Mouse (Mus musculus): Measurements from ENCODE around the gene Stk24. TPM values are rescaled to one million over a fixed set of nuclear protein-coding genes. Genes with fewer than 3 reads are reported as not detected.

Stk24 gene
- polyA plus RNA-seq, 1 experiment from 2014 or later, result 40.6 TPM

- no peak for ATAC-seq (ENCODE audit: borderline replicate concordance, extremely low read depth, low FRiP score, low TSS enrichment)
- Histone ChIP-seq H3K36me3 (peaks cover 23% of the 10 kb centered on the region), H3K27me3 (no peaks in the 10 kb centered on the region), H3K4me3 (no peak overlapping the region), H3K4me1 (peaks cover 2% of the 10 kb centered on the region; the same call in 1 of the 2 replicates), H3K4me2 (no peak overlapping the region), H3K9ac (no peak overlapping the region), H3K27ac (no peak overlapping the region), H3K9me3 (no peaks in the 10 kb centered on the region)
- 83% methylated on average over 7 of the region's 7 CpGs for WGBS
Observed at GRCm38 (mm10) chr14:121256896-121257295, 122.9 kb downstream of the Stk24 start.

- no peak overlapping the region for H3K27ac ChIP-seq
- H3K27me3 ChIP-seq, result no peaks in the 10 kb centered on the region
- no peak overlapping the region for H3K9ac ChIP-seq
- ATAC-seq (ENCODE audit: borderline replicate concordance, extremely low read depth, low FRiP score, low TSS enrichment), result no peak
- 87% methylated on average over 13 of the region's 13 CpGs for WGBS
- H3K4me2 ChIP-seq, result no peak overlapping the region
- H3K4me3 ChIP-seq, result no peak overlapping the region
- no peaks in the 10 kb centered on the region for H3K9me3 ChIP-seq
- peaks cover 27% of the 10 kb centered on the region for H3K36me3 ChIP-seq
- H3K4me1 ChIP-seq, result no peaks in the 10 kb centered on the region
Observed at GRCm38 (mm10) chr14:121255469-121255868, 124.3 kb downstream of the Stk24 start.

GRCm38 (mm10) chr14:121254869-121255268 is 124.9 kb downstream of the Stk24 start:
- H3K36me3 ChIP-seq, result peaks cover 28% of the 10 kb centered on the region
- no peak overlapping the region for H3K9ac ChIP-seq
- no peak overlapping the region for H3K4me2 ChIP-seq
- ATAC-seq (ENCODE audit: borderline replicate concordance, extremely low read depth, low FRiP score, low TSS enrichment), result no peak
- no peak overlapping the region for H3K27ac ChIP-seq
- no peaks in the 10 kb centered on the region for H3K4me1 ChIP-seq
- H3K9me3 ChIP-seq, result no peaks in the 10 kb centered on the region
- 82% methylated on average over 10 of the region's 10 CpGs for WGBS
- no peaks in the 10 kb centered on the region for H3K27me3 ChIP-seq
- no peak overlapping the region for H3K4me3 ChIP-seq

GRCm38 (mm10) chr14:121252542-121252941 is 127.3 kb downstream of the Stk24 start:
- Histone ChIP-seq H3K4me1 (peaks cover 7% of the 10 kb centered on the region; the same call in 1 of the 2 replicates), H3K36me3 (peaks cover 22% of the 10 kb centered on the region), H3K27me3 (no peaks in the 10 kb centered on the region), H3K9ac (no peak overlapping the region), H3K4me2 (no peak overlapping the region), H3K9me3 (no peaks in the 10 kb centered on the region), H3K27ac (no peak overlapping the region), H3K4me3 (no peak overlapping the region)
- no peak for ATAC-seq (ENCODE audit: borderline replicate concordance, extremely low read depth, low FRiP score, low TSS enrichment)
- 85% methylated on average over 10 of the region's 10 CpGs for WGBS

GRCm38 (mm10) chr14:121251708-121252107 is 128.1 kb downstream of the Stk24 start:
- Histone ChIP-seq H3K27me3 (no peaks in the 10 kb centered on the region), H3K36me3 (peaks cover 15% of the 10 kb centered on the region)
- WGBS, result 42% methylated on average over 4 of the region's 4 CpGs

GRCm38 (mm10) chr14:121251099-121251498 is 128.7 kb downstream of the Stk24 start:
- Histone ChIP-seq H3K4me1 (peaks cover 15% of the 10 kb centered on the region), H3K27me3 (no peaks in the 10 kb centered on the region), H3K9me3 (no peaks in the 10 kb centered on the region), H3K27ac (no peak overlapping the region), H3K36me3 (peaks cover 12% of the 10 kb centered on the region), H3K4me2 (no peak overlapping the region), H3K9ac (no peak overlapping the region), H3K4me3 (no peak overlapping the region)
- no peak for ATAC-seq (ENCODE audit: borderline replicate concordance, extremely low read depth, low FRiP score, low TSS enrichment)
- 77% methylated on average over 5 of the region's 5 CpGs for WGBS

More at GRCm38 (mm10) chr14:121251708-121252107, 128.1 kb downstream of the Stk24 start:
- H3K9ac ChIP-seq, result no peak overlapping the region
- peaks cover 12% of the 10 kb centered on the region for H3K4me1 ChIP-seq
- no peak overlapping the region for H3K4me3 ChIP-seq
- no peak overlapping the region for H3K4me2 ChIP-seq
- no peaks in the 10 kb centered on the region for H3K9me3 ChIP-seq
- no peak for ATAC-seq (ENCODE audit: borderline replicate concordance, extremely low read depth, low FRiP score, low TSS enrichment)
- no peak overlapping the region for H3K27ac ChIP-seq

GRCm38 (mm10) chr14:121248346-121248745 is 131.5 kb downstream of the Stk24 start:
- H3K27ac ChIP-seq, result no peak overlapping the region; the same call in 1 of the 2 replicates
- no peaks in the 10 kb centered on the region for H3K9me3 ChIP-seq
- H3K27me3 ChIP-seq, result no peaks in the 10 kb centered on the region
- H3K36me3 ChIP-seq, result peaks cover 25% of the 10 kb centered on the region
- WGBS, result 80% methylated on average over 5 of the region's 5 CpGs
- H3K4me1 ChIP-seq, result peaks cover 15% of the 10 kb centered on the region
- no peak overlapping the region for H3K4me3 ChIP-seq
- no peak overlapping the region for H3K9ac ChIP-seq
- no peak overlapping the region for H3K4me2 ChIP-seq
- ATAC-seq (ENCODE audit: borderline replicate concordance, extremely low read depth, low FRiP score, low TSS enrichment), result no peak

GRCm38 (mm10) chr14:121247287-121247686 is 132.5 kb downstream of the Stk24 start:
- no peak overlapping the region for H3K9ac ChIP-seq
- H3K27me3 ChIP-seq, result no peaks in the 10 kb centered on the region
- H3K9me3 ChIP-seq, result no peaks in the 10 kb centered on the region
- WGBS, result 54% methylated on average over 7 of the region's 7 CpGs
- H3K36me3 ChIP-seq, result peaks cover 35% of the 10 kb centered on the region
- no peak for ATAC-seq (ENCODE audit: borderline replicate concordance, extremely low read depth, low FRiP score, low TSS enrichment)
- H3K27ac ChIP-seq, result no peak overlapping the region
- peaks cover 15% of the 10 kb centered on the region for H3K4me1 ChIP-seq
- H3K4me3 ChIP-seq, result no peak overlapping the region
- no peak overlapping the region for H3K4me2 ChIP-seq

GRCm38 (mm10) chr14:121246048-121246731 is 133.6 kb downstream of the Stk24 start:
- H3K27ac ChIP-seq, result no peak overlapping the region
- 62% methylated on average over 14 of the region's 14 CpGs for WGBS
- peaks cover 40% of the 10 kb centered on the region for H3K36me3 ChIP-seq
- no peak overlapping the region for H3K4me3 ChIP-seq
- ATAC-seq (ENCODE audit: borderline replicate concordance, extremely low read depth, low FRiP score, low TSS enrichment), result no peak
- no peaks in the 10 kb centered on the region for H3K27me3 ChIP-seq
- no peak overlapping the region for H3K9ac ChIP-seq
- peaks cover 15% of the 10 kb centered on the region for H3K4me1 ChIP-seq
- H3K4me2 ChIP-seq, result no peak overlapping the region
- H3K9me3 ChIP-seq, result no peaks in the 10 kb centered on the region

- H3K9ac ChIP-seq, result no peak overlapping the region
- no peak for ATAC-seq (ENCODE audit: borderline replicate concordance, extremely low read depth, low FRiP score, low TSS enrichment)
- H3K4me1 ChIP-seq, result peaks cover 18% of the 10 kb centered on the region
- no peak overlapping the region for H3K4me2 ChIP-seq
- no peak overlapping the region for H3K27ac ChIP-seq
- no peaks in the 10 kb centered on the region for H3K27me3 ChIP-seq
- 94% methylated on average over 15 of the region's 15 CpGs for WGBS
- H3K9me3 ChIP-seq, result no peaks in the 10 kb centered on the region
- no peak overlapping the region for H3K4me3 ChIP-seq
- peaks cover 38% of the 10 kb centered on the region for H3K36me3 ChIP-seq
Observed at GRCm38 (mm10) chr14:121244104-121244503, 135.7 kb downstream of the Stk24 start.

- peaks cover 47% of the 10 kb centered on the region for H3K36me3 ChIP-seq
- no peak overlapping the region for H3K9ac ChIP-seq
- no peaks in the 10 kb centered on the region for H3K27me3 ChIP-seq
- H3K9me3 ChIP-seq, result no peaks in the 10 kb centered on the region
- 0 out of 2 replicates have a peak, but pooled peaks cover 8% of the 10 kb centered on the region for H3K4me1 ChIP-seq
- no peak for ATAC-seq (ENCODE audit: borderline replicate concordance, extremely low read depth, low FRiP score, low TSS enrichment)
- no peak overlapping the region for H3K27ac ChIP-seq
- 27% methylated on average over 8 of the region's 8 CpGs for WGBS
- H3K4me2 ChIP-seq, result no peak overlapping the region
- H3K4me3 ChIP-seq, result no peak overlapping the region
Observed at GRCm38 (mm10) chr14:121239386-121239785, 140.4 kb downstream of the Stk24 start.

GRCm38 (mm10) chr14:121238727-121239126 is 141.1 kb downstream of the Stk24 start:
- no peak overlapping the region for H3K27ac ChIP-seq
- WGBS, result 68% methylated on average over 10 of the region's 10 CpGs
- no peak overlapping the region for H3K4me3 ChIP-seq
- H3K9me3 ChIP-seq, result no peaks in the 10 kb centered on the region
- 0 out of 2 replicates have a peak, but pooled peaks cover 8% of the 10 kb centered on the region for H3K4me1 ChIP-seq
- no peaks in the 10 kb centered on the region for H3K27me3 ChIP-seq
- no peak overlapping the region for H3K9ac ChIP-seq
- H3K36me3 ChIP-seq, result peaks cover 47% of the 10 kb centered on the region
- no peak for ATAC-seq (ENCODE audit: borderline replicate concordance, extremely low read depth, low FRiP score, low TSS enrichment)
- H3K4me2 ChIP-seq, result no peak overlapping the region

All from lung, embryonic 15.5 days (tissue).